Mouse (Mus musculus): ENCODE results near the gene Olfr877. TPM values are rescaled to one million over a fixed set of nuclear protein-coding genes. Genes with fewer than 3 reads are reported as not detected.

The Olfr877 gene
- polyA plus RNA-seq (2016; fragmentation: Nextera tagmentation; extraction: Ambion mirVana) = not detected in 2 replicates

- Histone ChIP-seq H3K27ac (no peak within 1 kb of the TSS), H3K4me3 (no peak within 1 kb of the TSS), H3K27me3 (replicated peaks) (no peaks in the 10 kb centered on the region), H3K4me1 (no peaks in the 10 kb centered on the region), H3K36me3 (no peaks in the 10 kb centered on the region), H3K9ac (no peak within 1 kb of the TSS), H3K4me2 (replicated peaks) (no peak within 1 kb of the TSS), H3K9me3 (no peaks in the 10 kb centered on the region)
- 80% methylated on average over 4 of the region's 4 CpGs for WGBS
- no peak for ATAC-seq (ENCODE audit: low FRiP score, low read depth)
These were observed at the start of gene Olfr877 for GRCm38 (mm10) chr9:37853969-37854368. TSS of gene Olfr877 (plus strand) at chr9:37854269.

DNA sequence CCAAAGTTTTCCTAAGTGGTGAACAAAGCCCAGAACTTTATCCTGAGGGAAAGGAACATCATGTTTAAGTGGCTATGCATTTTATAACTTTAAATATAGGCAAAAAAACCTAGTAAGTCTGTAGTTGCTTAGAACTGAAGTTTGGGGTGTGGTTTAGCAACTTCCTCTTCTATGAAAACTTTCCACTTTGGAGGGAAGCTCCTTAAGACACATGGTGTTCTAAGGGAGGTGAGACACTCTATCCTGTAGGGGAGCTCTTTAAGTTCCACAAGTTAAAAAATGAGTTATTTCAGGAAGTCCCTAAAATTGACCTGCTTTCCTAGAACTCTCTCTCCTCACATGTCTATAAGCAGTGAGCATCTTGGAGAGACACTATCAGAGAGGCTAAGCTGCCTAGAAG lies 46.8 kb upstream of the Olfr877 start:
- no peak overlapping the region for H3K4me3 ChIP-seq
- no peak overlapping the region for H3K9ac ChIP-seq
- no peak overlapping the region for H3K4me2 ChIP-seq (replicated peaks)
- H3K27ac ChIP-seq = no peak overlapping the region
- no peaks in the 10 kb centered on the region for H3K27me3 ChIP-seq (replicated peaks)
- no peaks in the 10 kb centered on the region for H3K4me1 ChIP-seq
- H3K36me3 ChIP-seq = no peaks in the 10 kb centered on the region
- H3K9me3 ChIP-seq = no peaks in the 10 kb centered on the region
- no peak for ATAC-seq (ENCODE audit: low FRiP score, low read depth)

- no peak overlapping the region for H3K27ac ChIP-seq
- H3K4me1 ChIP-seq = no peaks in the 10 kb centered on the region
- H3K4me2 ChIP-seq (replicated peaks) = no peak overlapping the region
- no peaks in the 10 kb centered on the region for H3K27me3 ChIP-seq (replicated peaks)
- no peak overlapping the region for H3K4me3 ChIP-seq
- 93% methylated on average over 3 of the region's 3 CpGs for WGBS
- H3K9ac ChIP-seq = no peak overlapping the region
- no peaks in the 10 kb centered on the region for H3K9me3 ChIP-seq
- ATAC-seq (ENCODE audit: low FRiP score, low read depth) = no peak
- H3K36me3 ChIP-seq = no peaks in the 10 kb centered on the region
These were observed 45.6 kb upstream of the Olfr877 start for GRCm38 (mm10) chr9:37808456-37808855.

DNA sequence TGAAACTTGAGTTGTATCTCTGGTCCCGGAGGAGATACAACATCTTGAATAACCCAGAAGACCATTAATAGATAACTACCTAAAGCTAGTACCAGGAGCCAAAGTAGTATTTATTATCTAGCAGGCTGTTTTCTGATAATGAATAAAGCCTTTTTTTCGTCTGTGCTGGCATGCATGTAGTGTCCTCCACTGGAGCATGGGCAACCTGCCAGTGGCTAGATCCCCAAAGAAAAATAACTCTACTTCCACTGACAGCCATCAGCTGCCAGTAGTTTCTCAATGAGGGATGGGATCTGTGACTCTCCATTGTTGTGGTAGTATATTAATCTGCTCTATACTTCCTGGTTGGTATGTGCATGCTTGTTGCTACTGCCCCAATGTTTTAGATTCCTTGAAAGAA lies 45.1 kb upstream of the Olfr877 start:
- no peaks in the 10 kb centered on the region for H3K4me1 ChIP-seq
- ATAC-seq (ENCODE audit: low FRiP score, low read depth) = no peak
- H3K9me3 ChIP-seq = no peaks in the 10 kb centered on the region
- no peak overlapping the region for H3K9ac ChIP-seq
- 90% methylated on average over 2 of the region's 2 CpGs for WGBS
- H3K36me3 ChIP-seq = no peaks in the 10 kb centered on the region
- no peaks in the 10 kb centered on the region for H3K27me3 ChIP-seq (replicated peaks)
- no peak overlapping the region for H3K27ac ChIP-seq
- no peak overlapping the region for H3K4me2 ChIP-seq (replicated peaks)
- H3K4me3 ChIP-seq = no peak overlapping the region

GRCm38 (mm10) chr9:37814696-37815095 lies 39.4 kb upstream of the Olfr877 start:
- Histone ChIP-seq H3K4me2 (replicated peaks) (no peak overlapping the region), H3K36me3 (no peaks in the 10 kb centered on the region), H3K9ac (no peak overlapping the region), H3K27me3 (replicated peaks) (no peaks in the 10 kb centered on the region), H3K4me3 (no peak overlapping the region), H3K4me1 (no peaks in the 10 kb centered on the region), H3K9me3 (no peaks in the 10 kb centered on the region), H3K27ac (no peak overlapping the region)
- 66% methylated on average over 3 of the region's 3 CpGs for WGBS
- ATAC-seq (ENCODE audit: low FRiP score, low read depth) = no peak

GRCm38 (mm10) chr9:37829881-37830280 lies 24.2 kb upstream of the Olfr877 start:
- Histone ChIP-seq H3K36me3 (no peaks in the 10 kb centered on the region), H3K9me3 (no peaks in the 10 kb centered on the region), H3K4me2 (replicated peaks) (no peak overlapping the region), H3K9ac (no peak overlapping the region), H3K4me1 (no peaks in the 10 kb centered on the region), H3K27ac (no peak overlapping the region), H3K4me3 (no peak overlapping the region), H3K27me3 (replicated peaks) (no peaks in the 10 kb centered on the region)
- no peak for ATAC-seq (ENCODE audit: low FRiP score, low read depth)

GRCm38 (mm10) chr9:37833341-37833740 lies 20.7 kb upstream of the Olfr877 start:
- Histone ChIP-seq H3K9ac (no peak overlapping the region), H3K4me1 (no peaks in the 10 kb centered on the region), H3K9me3 (no peaks in the 10 kb centered on the region), H3K27ac (no peak overlapping the region), H3K27me3 (replicated peaks) (no peaks in the 10 kb centered on the region), H3K4me2 (replicated peaks) (no peak overlapping the region), H3K36me3 (no peaks in the 10 kb centered on the region), H3K4me3 (no peak overlapping the region)
- ATAC-seq (ENCODE audit: low FRiP score, low read depth) = no peak
- 90% methylated on average over 1 of the region's 1 CpGs for WGBS

GRCm38 (mm10) chr9:37849267-37849666 lies 4.8 kb upstream of the Olfr877 start:
- 94% methylated on average over 2 of the region's 2 CpGs for WGBS
- Histone ChIP-seq H3K9me3 (no peaks in the 10 kb centered on the region), H3K4me1 (no peaks in the 10 kb centered on the region), H3K36me3 (no peaks in the 10 kb centered on the region), H3K27me3 (replicated peaks) (no peaks in the 10 kb centered on the region), H3K27ac (no peak overlapping the region), H3K4me2 (replicated peaks) (no peak overlapping the region), H3K4me3 (no peak overlapping the region), H3K9ac (no peak overlapping the region)
- no peak for ATAC-seq (ENCODE audit: low FRiP score, low read depth)

DNA sequence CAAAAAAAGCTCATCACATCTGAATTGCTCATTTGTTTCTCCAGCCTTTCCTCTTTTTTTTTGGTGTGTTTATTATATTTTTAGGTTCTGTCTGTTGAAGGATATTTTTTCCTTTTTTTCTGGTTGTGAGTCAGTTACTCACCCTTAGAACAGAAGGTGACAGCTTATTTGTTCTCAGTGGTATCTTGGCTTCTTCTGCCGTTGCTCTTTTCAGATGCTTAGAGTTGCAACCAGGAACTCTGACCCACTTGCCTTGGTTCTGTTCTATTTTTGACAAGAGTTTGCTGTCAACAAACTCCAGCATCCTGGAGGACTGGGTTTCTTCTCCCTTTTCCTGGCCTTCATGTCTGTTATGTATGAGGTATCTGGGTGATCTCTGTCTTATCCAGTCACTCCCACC lies 9.3 kb downstream of the Olfr877 start:
- H3K4me3 ChIP-seq = no peak overlapping the region
- ATAC-seq (ENCODE audit: low FRiP score, low read depth) = no peak
- no peaks in the 10 kb centered on the region for H3K27me3 ChIP-seq (replicated peaks)
- H3K9ac ChIP-seq = no peak overlapping the region
- H3K9me3 ChIP-seq = no peaks in the 10 kb centered on the region
- no peaks in the 10 kb centered on the region for H3K36me3 ChIP-seq
- no peak overlapping the region for H3K27ac ChIP-seq
- 79% methylated on average over 1 of the region's 1 CpGs for WGBS
- no peak overlapping the region for H3K4me2 ChIP-seq (replicated peaks)
- no peaks in the 10 kb centered on the region for H3K4me1 ChIP-seq

DNA sequence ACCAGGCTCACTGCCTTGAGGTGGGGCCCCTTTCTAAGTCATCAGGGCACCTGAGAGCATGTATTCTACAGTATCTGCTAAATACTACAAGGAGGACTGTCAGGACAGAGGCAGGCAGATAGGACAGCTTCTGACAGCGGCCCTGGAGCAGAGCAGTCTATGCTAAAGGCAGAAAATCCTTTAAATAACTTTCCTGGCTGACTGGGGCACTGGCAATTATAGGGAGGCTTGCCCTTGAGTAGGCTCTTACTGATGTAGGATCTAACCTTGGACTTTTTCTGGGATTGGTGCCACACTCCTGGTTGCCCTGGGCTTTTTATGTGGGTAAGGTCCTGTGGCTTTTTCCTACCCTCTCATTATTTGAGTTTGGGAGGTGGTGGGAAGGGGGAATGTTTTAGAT lies 16.2 kb downstream of the Olfr877 start:
- no peaks in the 10 kb centered on the region for H3K9me3 ChIP-seq
- no peak overlapping the region for H3K4me3 ChIP-seq
- WGBS = 67% methylated on average over 1 of the region's 1 CpGs
- no peak overlapping the region for H3K9ac ChIP-seq
- H3K27me3 ChIP-seq (replicated peaks) = no peaks in the 10 kb centered on the region
- ATAC-seq (ENCODE audit: low FRiP score, low read depth) = no peak
- no peak overlapping the region for H3K4me2 ChIP-seq (replicated peaks)
- H3K27ac ChIP-seq = no peak overlapping the region
- no peaks in the 10 kb centered on the region for H3K4me1 ChIP-seq
- H3K36me3 ChIP-seq = no peaks in the 10 kb centered on the region

DNA sequence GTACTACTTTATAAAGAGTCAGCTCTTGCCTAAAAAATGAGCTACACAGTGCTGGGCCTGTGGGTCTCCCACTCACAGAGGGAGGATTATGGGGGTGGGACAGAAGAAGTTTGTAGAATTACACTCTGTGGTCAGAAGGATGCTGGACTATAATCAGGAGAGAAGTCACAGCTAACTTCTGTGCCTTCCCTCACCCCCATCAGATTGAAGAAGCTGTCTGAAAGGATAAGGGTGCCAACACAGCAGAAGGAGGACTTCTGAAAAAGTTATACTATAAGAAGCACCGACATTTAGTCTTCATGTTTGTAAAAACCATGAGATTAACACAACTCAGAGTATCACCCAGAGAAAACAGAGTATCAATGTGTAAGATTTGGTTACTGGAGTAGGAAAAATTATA lies 17.0 kb downstream of the Olfr877 start:
- H3K27me3 ChIP-seq (replicated peaks) = no peaks in the 10 kb centered on the region
- H3K4me3 ChIP-seq = no peak overlapping the region
- H3K4me2 ChIP-seq (replicated peaks) = no peak overlapping the region
- H3K9ac ChIP-seq = no peak overlapping the region
- no peaks in the 10 kb centered on the region for H3K4me1 ChIP-seq
- no peak for ATAC-seq (ENCODE audit: low FRiP score, low read depth)
- H3K36me3 ChIP-seq = no peaks in the 10 kb centered on the region
- H3K27ac ChIP-seq = no peak overlapping the region
- 92% methylated on average over 1 of the region's 1 CpGs for WGBS
- H3K9me3 ChIP-seq = no peaks in the 10 kb centered on the region

DNA sequence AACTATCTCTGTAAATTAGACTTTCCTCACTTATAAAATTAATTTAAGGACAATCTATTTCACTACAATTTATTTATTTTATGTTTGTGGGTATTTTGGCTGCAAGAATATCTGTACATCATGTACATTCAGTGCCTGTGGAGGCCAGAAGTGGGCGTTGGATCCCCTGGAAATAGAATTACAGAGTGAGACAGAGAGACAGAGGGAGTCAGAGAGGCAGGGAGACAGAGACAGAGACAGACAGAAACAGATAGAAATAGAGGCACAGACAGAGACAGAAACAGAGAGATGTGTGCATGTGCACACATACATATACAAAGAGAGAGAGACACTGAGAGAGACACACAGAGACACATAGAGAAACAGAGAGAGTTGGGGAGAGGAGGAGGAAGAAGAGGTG lies 17.5 kb downstream of the Olfr877 start:
- Histone ChIP-seq H3K9me3 (no peaks in the 10 kb centered on the region), H3K4me1 (no peaks in the 10 kb centered on the region), H3K4me3 (no peak overlapping the region), H3K9ac (no peak overlapping the region), H3K36me3 (no peaks in the 10 kb centered on the region), H3K27ac (no peak overlapping the region), H3K27me3 (replicated peaks) (no peaks in the 10 kb centered on the region), H3K4me2 (replicated peaks) (no peak overlapping the region)
- ATAC-seq (ENCODE audit: low FRiP score, low read depth) = no peak
- WGBS = 71% methylated on average over 1 of the region's 1 CpGs

GRCm38 (mm10) chr9:37890960-37891359 lies 36.9 kb downstream of the Olfr877 start:
- 38% methylated on average over 2 of the region's 2 CpGs for WGBS
- no peaks in the 10 kb centered on the region for H3K9me3 ChIP-seq
- H3K4me2 ChIP-seq (replicated peaks) = no peak overlapping the region
- H3K4me1 ChIP-seq = no peaks in the 10 kb centered on the region
- H3K27me3 ChIP-seq (replicated peaks) = no peaks in the 10 kb centered on the region
- ATAC-seq (ENCODE audit: low FRiP score, low read depth) = no peak
- no peak overlapping the region for H3K9ac ChIP-seq
- H3K36me3 ChIP-seq = no peaks in the 10 kb centered on the region
- H3K27ac ChIP-seq = no peak overlapping the region
- H3K4me3 ChIP-seq = no peak overlapping the region

DNA sequence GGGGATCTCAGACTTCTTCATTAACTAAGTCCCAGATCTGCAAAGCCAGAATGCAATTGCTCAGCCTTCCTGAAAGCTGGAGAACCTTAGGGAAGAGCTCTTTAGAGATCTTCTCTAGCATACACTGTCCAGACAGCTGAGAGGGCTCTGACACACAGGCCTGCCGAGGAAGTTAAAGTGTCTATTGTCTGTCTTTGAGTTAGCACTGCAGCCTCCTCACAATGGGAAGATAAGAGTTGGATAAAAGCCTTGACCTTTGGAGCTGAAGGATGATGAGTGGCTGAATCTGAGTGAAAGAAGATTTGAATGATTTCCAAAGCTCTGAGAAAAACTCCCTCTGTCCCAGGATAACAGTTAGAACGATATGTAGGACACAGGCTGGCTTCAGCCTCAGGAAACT lies 42.6 kb downstream of the Olfr877 start, which contains the start of gene Olfr145:
TSS of gene Olfr145 (plus strand) at position 64 of the 400 bp plus-strand sequence.
- H3K4me2 ChIP-seq (replicated peaks) = no peak within 1 kb of the TSS
- H3K4me1 ChIP-seq = no peaks in the 10 kb centered on the region
- H3K36me3 ChIP-seq = no peaks in the 10 kb centered on the region
- no peaks in the 10 kb centered on the region for H3K27me3 ChIP-seq (replicated peaks)
- H3K4me3 ChIP-seq = no peak within 1 kb of the TSS
- no peak within 1 kb of the TSS for H3K27ac ChIP-seq
- 40% methylated on average over 2 of the region's 2 CpGs for WGBS
- ATAC-seq (ENCODE audit: low FRiP score, low read depth) = no peak
- no peaks in the 10 kb centered on the region for H3K9me3 ChIP-seq
- no peak within 1 kb of the TSS for H3K9ac ChIP-seq

Data from neural tube, embryonic 12.5 days (tissue).